Mouse (Mus musculus): ENCODE results near the gene Apela. TPM values are rescaled to one million over a fixed set of nuclear protein-coding genes. Genes with fewer than 3 reads are reported as not detected.

Apela gene
- polyA plus RNA-seq (2017; shearing (Covaris generic)): not detected

DNA sequence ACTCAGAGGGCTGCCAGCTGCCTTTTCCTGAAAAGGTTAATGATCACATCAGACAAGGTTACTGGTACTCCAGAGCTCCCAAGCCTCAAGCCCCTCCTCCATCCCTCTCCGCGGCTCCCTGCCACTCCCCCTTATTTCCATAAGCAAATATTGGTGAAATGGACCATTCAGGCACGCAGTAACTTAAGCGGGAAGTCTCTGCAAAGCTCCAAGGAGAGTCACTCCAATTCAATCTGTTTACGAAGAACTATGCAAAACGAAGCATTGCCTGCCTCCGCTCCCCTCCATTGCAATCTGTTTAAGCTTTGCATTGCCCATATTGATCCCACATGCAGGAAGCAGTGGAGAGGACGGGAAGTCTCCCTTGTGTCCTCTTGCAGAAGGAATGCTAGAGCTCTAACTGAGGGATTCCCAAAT is at the start of gene Apela:
Apela (minus strand) TSS at position 220 of the 417 bp plus-strand sequence.

DNA sequence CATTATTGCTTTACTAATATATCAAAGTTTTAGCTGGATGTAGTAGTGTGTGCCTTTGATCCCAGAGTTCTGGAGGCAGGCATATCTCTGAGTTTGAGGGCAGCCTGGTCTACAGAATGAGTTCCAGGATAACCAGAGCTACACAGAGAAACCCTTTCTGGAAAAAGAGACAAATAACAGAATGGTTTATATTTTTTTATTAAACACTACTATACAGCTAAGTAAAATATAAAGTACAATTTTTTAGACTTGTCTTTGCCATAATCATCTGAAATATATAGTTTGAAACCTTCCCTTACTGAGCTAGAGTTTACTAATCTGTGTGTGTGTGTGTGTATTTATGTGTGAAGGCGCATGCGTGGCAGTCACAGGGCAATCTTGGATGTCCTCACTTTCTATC is 37.6 kb upstream of the Apela start, which contains the start of gene Gm10663:
Gm10663 (plus strand) TSS at position 301 of the 400 bp plus-strand sequence.

DNA sequence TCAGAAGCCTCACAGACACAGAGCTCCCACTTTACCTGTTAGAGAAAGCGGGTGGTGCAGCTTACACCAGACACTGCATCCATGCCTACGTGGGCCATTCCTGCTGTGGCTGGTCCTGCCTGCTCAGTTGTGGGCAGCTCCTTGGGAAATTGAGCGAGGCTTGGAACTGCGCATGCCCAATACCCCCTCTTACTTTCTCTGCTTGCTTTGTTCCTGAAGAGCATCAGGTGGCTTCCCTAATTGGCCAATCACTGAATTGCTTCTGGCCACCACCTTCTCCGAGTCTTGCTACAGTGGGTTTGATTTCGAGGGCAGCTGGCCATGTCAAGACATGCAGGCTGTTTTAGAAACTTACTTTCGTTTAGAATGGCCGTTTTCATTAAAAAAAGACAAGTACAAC is 18.7 kb downstream of the Apela start, which contains the start of the genes Trim61 and Trim60:
Trim61 (minus strand) TSS at position 101 of the 400 bp plus-strand sequence.
Trim60 (minus strand) TSS at position 162 of the 400 bp plus-strand sequence.

DNA sequence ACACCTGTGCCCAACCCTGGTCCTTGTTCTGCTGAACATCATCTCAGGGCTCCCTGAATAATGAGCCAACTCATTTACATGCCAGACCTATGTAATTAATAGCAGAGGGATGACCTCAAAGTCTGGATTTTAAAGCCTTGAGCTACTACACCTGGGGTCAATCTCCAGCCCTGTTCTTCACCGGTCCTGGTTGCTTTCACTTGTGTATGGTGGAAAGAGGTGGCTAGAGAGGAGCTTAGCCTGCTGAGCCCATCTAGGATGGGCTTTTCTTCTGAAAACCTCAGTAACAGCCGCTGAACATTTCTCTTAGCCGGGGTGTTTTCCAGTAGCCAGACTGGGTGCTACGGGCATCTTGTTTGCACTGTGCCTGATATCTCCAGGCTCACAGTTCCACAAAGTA is 49.4 kb downstream of the Apela start, which contains the start of gene Trim75:
Trim75 (minus strand) TSS at position 101 of the 400 bp plus-strand sequence.

Other genes starting within 250 kb of the Apela start
- 24.5 TPM for gene Klhl2, start 187.3 kb downstream of the Apela start, polyA plus RNA-seq (2017; shearing (Covaris generic))
- gene Tmem192, start 90.2 kb downstream of the Apela start, polyA plus RNA-seq (2017; shearing (Covaris generic)): 63.4 TPM
- not detected for gene Trim75, start 49.5 kb downstream of the Apela start, polyA plus RNA-seq (2017; shearing (Covaris generic))
- gene Trim61, start 18.8 kb downstream of the Apela start, polyA plus RNA-seq (2017; shearing (Covaris generic)): not detected
- not detected for gene Trim60, start 18.8 kb downstream of the Apela start, polyA plus RNA-seq (2017; shearing (Covaris generic))
- gene Gm10663, start 37.7 kb upstream of the Apela start, polyA plus RNA-seq (2017; shearing (Covaris generic)): not detected
- not detected for gene BC030870, start 92.2 kb upstream of the Apela start, polyA plus RNA-seq (2017; shearing (Covaris generic))

Measured in naive thymus-derived CD4-positive, alpha-beta T cell, adult 5 months (primary cell).